Mouse (Mus musculus): ENCODE data around the gene Mrnip. TPM values are rescaled to one million over a fixed set of nuclear protein-coding genes. Genes with fewer than 3 reads are reported as not detected.

Gene Mrnip
- total RNA-seq, 2 experiments from 2014 or later = 19.1 to 20.3 TPM

- DNase-seq = no peak
- intact Hi-C loops (cut with DNase I) = no loop called here
Observed at GRCm38 (mm10) chr11:50223783-50224662, 49.8 kb downstream of the Mrnip start.

GRCm38 (mm10) chr11:50224671-50225530 lies 50.7 kb downstream of the Mrnip start:
- intact Hi-C loops (cut with DNase I) = no loop called here
- peak; percentile 85 for DNase-seq

GRCm38 (mm10) chr11:50225611-50226378 lies 51.6 kb downstream of the Mrnip start:
- peak; percentile 62 for DNase-seq
- intact Hi-C loops (cut with DNase I) = no loop called here

DNA sequence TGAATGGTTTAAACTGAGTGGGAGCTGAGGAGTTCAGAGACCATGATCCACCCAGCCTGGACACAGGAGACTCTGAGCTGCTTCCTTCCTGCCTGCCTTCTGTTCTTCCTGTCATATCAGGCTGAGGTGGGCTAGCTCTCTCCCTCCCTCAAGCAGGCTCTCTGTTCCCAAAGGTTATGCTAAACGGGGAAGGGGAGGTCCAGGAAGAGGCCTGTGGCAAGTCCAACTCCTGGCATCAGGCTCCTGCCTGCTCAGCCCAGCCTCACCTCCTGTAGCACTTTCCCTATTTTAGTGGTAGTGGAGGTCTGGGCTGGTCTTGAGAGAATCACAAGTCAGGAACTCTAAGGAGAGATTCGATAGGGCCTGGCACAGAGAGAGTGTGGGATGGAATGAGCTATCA lies 52.2 kb downstream of the Mrnip start:
- DNase-seq = no peak
- intact Hi-C loops (cut with DNase I) = no loop called here

DNA sequence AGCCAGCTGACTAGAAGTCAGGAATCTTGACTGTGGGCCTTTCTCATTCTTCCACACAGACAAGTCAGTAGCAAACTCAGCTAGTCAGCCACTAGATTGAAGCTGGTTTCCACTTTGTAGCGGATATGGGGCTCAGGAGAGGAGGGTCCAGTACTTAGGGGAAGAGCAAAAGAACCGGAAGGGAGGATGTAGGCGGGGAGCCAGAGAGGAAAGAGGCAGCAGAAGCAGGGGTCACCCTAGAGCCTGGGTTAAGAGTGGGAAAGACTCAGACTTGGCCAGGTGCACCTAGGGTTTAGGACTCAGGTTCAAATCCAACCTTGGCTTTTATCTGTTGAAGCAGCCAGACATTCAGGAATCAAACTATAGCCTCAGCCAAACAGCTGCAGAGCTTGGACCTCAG lies 53.0 kb downstream of the Mrnip start:
- no peak for DNase-seq

GRCm38 (mm10) chr11:50227736-50228135 lies 53.5 kb downstream of the Mrnip start:
- intact Hi-C loops (cut with DNase I) = no loop called here

More for the DNA sequence above, 53.0 kb downstream of the Mrnip start:
- intact Hi-C loops (cut with DNase I) = no loop called here

GRCm38 (mm10) chr11:50228772-50229171 lies 54.5 kb downstream of the Mrnip start:
- DNase-seq = peak; percentile 66
- intact Hi-C loops (cut with DNase I) = no loop called here

More at GRCm38 (mm10) chr11:50227736-50228135, 53.5 kb downstream of the Mrnip start:
- DNase-seq = no peak

GRCm38 (mm10) chr11:50229252-50229910 lies 55.1 kb downstream of the Mrnip start:
- peak; percentile 89 for DNase-seq
- intact Hi-C loops (cut with DNase I) = no loop called here

GRCm38 (mm10) chr11:50230481-50231304 lies 56.4 kb downstream of the Mrnip start:
- DNase-seq = no peak
- intact Hi-C loops (cut with DNase I) = loop anchor here (10.0 kb wide), 1 partner anchor 134 kb away; no protein-coding TSS in a partner anchor

DNA sequence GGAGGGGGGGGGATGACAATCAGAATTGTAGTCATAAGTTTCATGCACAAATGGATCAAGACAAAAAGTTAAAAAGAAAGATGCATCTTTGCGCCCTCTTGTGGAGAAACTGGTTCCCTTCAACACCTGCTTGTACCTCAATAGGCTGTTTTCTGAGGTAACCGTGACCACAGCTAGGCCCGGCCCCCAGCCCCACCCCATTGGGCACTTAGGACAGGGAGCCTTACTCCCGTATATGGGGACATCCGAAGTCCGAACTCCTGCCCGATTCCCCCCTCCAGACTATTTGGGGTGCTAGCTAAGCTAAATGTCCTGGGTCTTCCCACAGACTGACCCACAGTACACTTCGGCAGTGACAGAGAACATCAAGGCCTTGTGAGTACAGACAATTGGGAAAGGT lies 57.2 kb downstream of the Mrnip start:
- intact Hi-C loops (cut with DNase I) = loop anchor here (10.0 kb wide), 1 partner anchor 133 kb away; no protein-coding TSS in a partner anchor
- peak; percentile 56 for DNase-seq

DNA sequence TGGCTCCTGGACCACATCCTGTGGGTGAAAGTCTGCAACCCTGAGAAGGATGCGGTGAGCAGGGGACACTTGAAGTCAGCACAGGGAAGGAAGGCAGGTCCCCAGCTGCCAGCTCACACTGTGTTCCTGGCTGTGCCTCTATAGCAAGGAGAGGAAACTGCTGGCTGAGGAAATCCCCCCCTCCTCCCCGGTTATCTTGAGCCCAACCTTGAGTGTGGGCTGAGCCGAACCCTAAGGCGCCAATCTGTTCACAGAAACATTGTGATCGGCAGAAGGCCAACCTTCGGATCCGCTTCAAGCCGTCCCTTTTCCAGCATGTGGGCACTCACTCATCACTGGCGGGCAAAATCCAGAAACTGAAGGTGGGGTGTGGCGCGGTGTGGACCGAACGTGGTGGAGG lies 58.8 kb downstream of the Mrnip start:
- no peak for DNase-seq
- intact Hi-C loops (cut with DNase I) = loop anchor here (10.0 kb wide), 1 partner anchor 132 kb away; no protein-coding TSS in a partner anchor

- DNase-seq = no peak
- intact Hi-C loops (cut with DNase I) = loop anchor here (10.0 kb wide), 1 partner anchor 131 kb away; no protein-coding TSS in a partner anchor
Observed at GRCm38 (mm10) chr11:50233993-50234392, 59.7 kb downstream of the Mrnip start.

DNA sequence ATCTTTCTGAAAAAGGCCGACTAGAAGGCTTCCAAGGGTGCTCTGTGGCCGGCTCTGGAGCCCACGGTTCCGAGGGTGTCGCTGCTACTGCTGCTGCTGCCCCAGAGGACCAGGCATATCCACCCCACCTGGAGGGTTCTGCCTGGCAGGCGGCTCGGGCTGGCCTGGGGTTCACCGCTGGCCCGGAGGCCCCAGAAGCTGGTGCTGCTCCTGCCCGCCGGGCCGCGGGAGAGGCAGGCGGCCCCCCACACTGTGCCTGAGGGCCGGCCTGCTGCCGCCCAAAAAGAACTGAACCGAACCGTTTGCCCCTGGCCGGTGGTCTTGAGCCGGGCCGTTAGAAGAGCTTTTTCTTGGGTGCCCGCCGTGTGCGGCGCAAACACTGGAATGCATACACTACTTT lies 60.4 kb downstream of the Mrnip start:
- no peak for DNase-seq
- intact Hi-C loops (cut with DNase I) = loop anchor here (10.0 kb wide), 1 partner anchor 130 kb away; no protein-coding TSS in a partner anchor

DNA sequence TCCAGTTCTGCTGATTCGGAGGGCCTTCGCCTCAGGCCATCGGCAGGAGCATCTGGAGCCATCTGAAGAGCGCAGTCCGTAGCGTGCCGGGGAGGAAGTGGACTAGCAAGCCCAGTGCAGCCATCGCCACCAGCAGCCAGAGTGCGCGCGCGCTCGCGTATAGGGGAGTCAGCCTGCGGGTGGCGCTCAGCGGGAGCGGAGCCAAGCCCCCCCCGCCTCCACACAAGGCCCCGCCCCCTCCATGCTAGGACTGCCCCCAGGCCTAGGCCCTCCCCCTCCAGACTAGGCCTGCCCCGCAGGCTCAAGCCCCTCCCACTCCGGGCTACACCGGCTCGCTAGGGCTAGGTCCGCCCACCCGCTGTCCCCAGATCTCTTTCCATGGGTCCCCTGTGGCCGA lies 62.3 kb downstream of the Mrnip start:
- intact Hi-C loops (cut with DNase I) = loop anchor here (10.0 kb wide), 1 partner anchor 128 kb away; no protein-coding TSS in a partner anchor
- peak; percentile 86 for DNase-seq

DNA sequence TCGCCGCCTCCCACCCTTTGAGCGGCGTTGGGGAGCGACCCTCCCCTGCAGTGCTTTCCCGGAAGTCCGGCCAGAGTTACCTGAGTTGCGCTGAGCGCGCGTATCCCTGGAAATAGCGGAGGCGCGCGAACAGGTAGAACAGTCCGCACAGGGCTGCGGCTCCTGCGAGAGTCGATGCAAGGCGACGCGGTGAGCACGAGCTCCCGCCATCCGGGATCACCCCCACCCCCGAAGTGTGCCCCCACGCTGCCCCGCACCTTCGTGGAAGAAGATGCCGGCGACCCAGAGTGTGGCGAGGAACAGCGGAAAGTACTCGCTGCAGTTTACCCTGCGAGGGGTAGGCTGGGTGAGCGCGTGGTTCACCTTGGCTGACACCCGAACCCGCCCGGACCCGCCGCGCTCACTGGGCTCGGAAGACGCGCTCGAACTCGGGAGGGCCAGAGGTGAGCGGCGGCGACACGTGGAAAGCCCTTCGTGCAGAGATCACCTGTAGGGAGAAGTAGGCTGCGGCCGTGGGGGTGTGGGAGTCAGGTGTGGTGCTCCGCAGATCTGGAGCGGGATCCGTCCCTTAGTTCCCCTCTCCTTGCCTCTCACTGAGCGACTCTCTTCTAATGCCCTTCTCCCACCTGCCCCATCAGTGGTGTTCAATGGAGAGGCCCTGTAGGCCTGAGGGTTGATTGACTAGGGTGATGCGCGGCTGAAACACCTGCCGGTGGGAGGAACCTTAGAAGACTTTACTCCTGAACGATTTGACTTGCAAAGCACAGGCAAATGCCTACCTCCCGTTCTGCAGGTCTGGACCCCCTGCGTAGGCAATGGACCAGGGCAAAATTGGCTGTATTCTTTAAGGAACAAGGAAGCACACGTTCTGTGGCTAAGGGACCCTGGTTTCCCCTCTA lies 62.9 kb downstream of the Mrnip start:
- no peak for DNase-seq
- intact Hi-C loops (cut with DNase I) = loop anchor here (10.0 kb wide), 1 partner anchor 128 kb away; no protein-coding TSS in a partner anchor

DNA sequence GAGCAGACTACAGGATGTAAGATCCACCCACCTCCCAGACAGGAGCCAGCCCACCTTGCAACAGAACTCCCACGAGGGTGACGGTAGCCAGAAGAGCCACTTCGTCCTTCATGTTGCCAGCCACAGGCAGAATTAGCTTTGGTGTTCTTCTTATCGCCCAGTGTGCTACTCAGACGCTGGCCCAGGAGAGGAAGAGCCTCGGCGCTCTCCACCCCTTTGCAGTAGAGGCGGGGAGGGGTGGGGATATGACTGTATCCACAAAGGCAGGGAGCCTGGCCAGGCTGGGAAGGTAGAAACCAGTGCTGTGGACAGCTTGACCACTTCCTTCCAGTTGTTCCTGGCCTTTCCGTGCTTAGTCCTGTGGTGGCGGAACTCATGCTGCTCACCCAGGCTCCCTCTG lies 64.1 kb downstream of the Mrnip start, which contains the start of gene Ltc4s:
Ltc4s (minus strand) TSS at position 293 of the 400 bp plus-strand sequence.
- DNase-seq = no peak
- intact Hi-C loops (cut with DNase I) = loop anchor here (10.0 kb wide), 1 partner anchor 126 kb away; no protein-coding TSS in a partner anchor
